In the genomic region with DNA sequence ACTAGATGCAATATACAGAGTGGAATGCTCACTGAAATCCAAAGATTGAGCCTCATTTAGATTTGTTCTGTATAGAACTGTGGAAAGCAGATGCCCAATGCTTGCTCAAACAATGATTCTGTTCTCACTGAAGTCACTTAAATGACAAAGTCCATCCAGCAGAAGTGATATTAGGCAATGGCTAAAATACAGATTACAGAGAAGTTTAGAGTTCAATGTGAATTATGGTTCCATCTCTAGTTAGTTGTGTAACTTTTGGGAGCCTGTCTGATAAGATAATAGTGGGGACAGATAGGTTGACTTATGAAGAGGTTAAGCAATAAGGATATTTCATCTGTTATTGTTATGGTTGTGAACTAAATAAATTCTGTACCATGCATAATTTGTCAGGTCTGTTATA, we compare ENCODE assay signal across 19 mouse cellular contexts.
DNase-seq lines count a peak whose midpoint lies in the region; ATAC-seq and TF ChIP-seq lines count a peak whose summit lies in the region.
"Had no signal": no experiment of that assay in that cellular context is flagged by ENCODE, and none has a peak within 500 bp of the region (broad histone marks: within the 10 kb centered on the region; RNA-seq: fewer than 3 reads in every experiment).

No protein-coding gene starts in this region.

- ATAC-seq in intestine, embryonic 16.5 days, result peak; percentile 68
- no peak for ATAC-seq in intestine, embryonic 15.5 days
- ATAC-seq in liver, embryonic 11.5 days (replicated peaks; ENCODE audit: low FRiP score), result no peak
- ATAC-seq: activated CD4-positive, CD25-positive, alpha-beta regulatory T cell, adult 4 months; CD4-positive, CD25-positive, alpha-beta regulatory T cell, adult 4 months; Patski had no signal

- TF ChIP-seq POLR2A in liver, adult 2 months (IDR thresholded peaks at IDR 0.05; ENCODE audit: extremely low read depth, insufficient read depth, low read length), result no peak

- no peaks in the 10 kb centered on the region for H3K4me1 ChIP-seq in intestine, embryonic 16.5 days (ENCODE audit: control insufficient read depth, insufficient read depth, low read length)
- H3K4me1 ChIP-seq in intestine, embryonic 15.5 days (replicated peaks), result no peaks in the 10 kb centered on the region
- H3K4me1 ChIP-seq in liver, adult 2 months (ENCODE audit: control insufficient read depth, insufficient read depth, low read length), result no peaks in the 10 kb centered on the region
- no peaks in the 10 kb centered on the region for H3K4me1 ChIP-seq in liver, embryonic 11.5 days (replicated peaks; ENCODE audit: control insufficient read depth, insufficient read depth, low read length)

- no peaks in the 10 kb centered on the region for H3K9me3 ChIP-seq in intestine, embryonic 16.5 days (ENCODE audit: control insufficient read depth, low read length)
- no peaks in the 10 kb centered on the region for H3K9me3 ChIP-seq in intestine, embryonic 15.5 days
- no peaks in the 10 kb centered on the region for H3K9me3 ChIP-seq in liver, embryonic 11.5 days (ENCODE audit: control insufficient read depth, low read length)

- H3K4me3 ChIP-seq in intestine, embryonic 16.5 days (ENCODE audit: low read length), result no peak overlapping the region
- no peak overlapping the region for H3K4me3 ChIP-seq in intestine, embryonic 15.5 days (replicated peaks)
- H3K4me3 ChIP-seq in liver, adult 2 months (ENCODE audit: insufficient read depth, low read depth, low read length), result no peak overlapping the region
- no peak overlapping the region for H3K4me3 ChIP-seq in liver, embryonic 11.5 days (ENCODE audit: low read depth, low read length)

- no peak for TF ChIP-seq CTCF in liver, adult 2 months (IDR thresholded peaks at IDR 0.05; ENCODE audit: low read depth, low read length)

- peak; percentile 65 for DNase-seq in liver, adult 2 months (ENCODE audit: extremely low read depth, low read depth, low spot score)
- DNase-seq in liver, embryonic 11.5 days (ENCODE audit: low spot score), result no peak
- DNase-seq: adrenal gland, adult 2 months; adrenal gland, adult 8-10 months; adrenal gland, postnatal 10 days; adrenal gland, postnatal 14 days; adrenal gland, postnatal 25 days; adrenal gland, postnatal 36 days; B cell, adult 2 months; cerebellum, adult 11 months; cerebellum, adult 11-12 months; cerebellum, adult 18-20 months had no signal

- H3K79me2 ChIP-seq in liver, adult 2 months (ENCODE audit: control insufficient read depth, insufficient read depth, low read length), result no peaks in the 10 kb centered on the region

- H3K27ac ChIP-seq in intestine, embryonic 16.5 days (ENCODE audit: low read length), result no peak overlapping the region
- H3K27ac ChIP-seq in intestine, embryonic 15.5 days, result no peak overlapping the region
- no peak overlapping the region for H3K27ac ChIP-seq in liver, adult 2 months (replicated peaks; ENCODE audit: insufficient read depth, low read depth, low read length)
- no peak overlapping the region for H3K27ac ChIP-seq in liver, embryonic 11.5 days (ENCODE audit: low read depth, low read length)

- no peak overlapping the region for H3K4me2 ChIP-seq in intestine, embryonic 16.5 days (ENCODE audit: low read depth, low read length)
- no peak overlapping the region for H3K4me2 ChIP-seq in intestine, embryonic 15.5 days (replicated peaks)
- no peak overlapping the region for H3K4me2 ChIP-seq in liver, embryonic 11.5 days

- no peak overlapping the region for H3K9ac ChIP-seq in intestine, embryonic 16.5 days (ENCODE audit: low read depth, low read length)
- no peak overlapping the region for H3K9ac ChIP-seq in intestine, embryonic 15.5 days
- H3K9ac ChIP-seq in liver, adult 2 months (ENCODE audit: low read depth, low read length), result no peak overlapping the region
- H3K9ac ChIP-seq in liver, embryonic 11.5 days (ENCODE audit: low read depth, low read length), result no peak overlapping the region

- no peaks in the 10 kb centered on the region for H3K27me3 ChIP-seq in intestine, embryonic 16.5 days (replicated peaks; ENCODE audit: control insufficient read depth, insufficient read depth, low read length)
- H3K27me3 ChIP-seq in intestine, embryonic 15.5 days (replicated peaks), result no peaks in the 10 kb centered on the region
- no peaks in the 10 kb centered on the region for H3K27me3 ChIP-seq in liver, adult 2 months (ENCODE audit: control insufficient read depth, insufficient read depth, low read length)
- H3K27me3 ChIP-seq in liver, embryonic 11.5 days (replicated peaks; ENCODE audit: control insufficient read depth, insufficient read depth, low read length), result no peaks in the 10 kb centered on the region
- H3K27me3 ChIP-seq: CH12.LX, Patski had no signal

- no peaks in the 10 kb centered on the region for H3K36me3 ChIP-seq in intestine, embryonic 16.5 days (ENCODE audit: control insufficient read depth, insufficient read depth, low read length)
- no peaks in the 10 kb centered on the region for H3K36me3 ChIP-seq in intestine, embryonic 15.5 days
- H3K36me3 ChIP-seq in liver, adult 2 months (ENCODE audit: control insufficient read depth, insufficient read depth, low read length), result no peaks in the 10 kb centered on the region
- H3K36me3 ChIP-seq in liver, embryonic 11.5 days (ENCODE audit: control insufficient read depth, insufficient read depth, low read length), result no peaks in the 10 kb centered on the region
- H3K36me3 ChIP-seq: G1E had no signal
